Mouse (Mus musculus) frontal cortex, adult 2 months (tissue): ENCODE results near the gene Acot3. TPM values are rescaled to one million over a fixed set of nuclear protein-coding genes. Genes with fewer than 3 reads are reported as not detected.
A peak's percentile ranks its signal among the peaks of the same experiment; 100 is the strongest.
"Not testable (repeated sequence)": the region's sequence is repeated elsewhere in the genome, so short reads cannot be mapped to it uniquely, and the experiment has no call there.

Experiments used
- DNase-seq, 2 experiments: peaks; one replicate each; pipeline ENCODE4 v3.0.0; 2022; ENCODE audit warnings: low spot score in 1 of 2; ENCODE audit errors: extremely low spot score in 1 of 2
- polyA plus RNA-seq: library from polyadenylated mRNA; depleted of rRNA; stranded (reverse); fragments of >200 nt; gene quantifications from 2 replicates; pipeline ENCODE4 v1.2.3, GENCODE M21; 2012

The Acot3 gene
- polyA plus RNA-seq, 1 experiment: 1.7 TPM

DNA sequence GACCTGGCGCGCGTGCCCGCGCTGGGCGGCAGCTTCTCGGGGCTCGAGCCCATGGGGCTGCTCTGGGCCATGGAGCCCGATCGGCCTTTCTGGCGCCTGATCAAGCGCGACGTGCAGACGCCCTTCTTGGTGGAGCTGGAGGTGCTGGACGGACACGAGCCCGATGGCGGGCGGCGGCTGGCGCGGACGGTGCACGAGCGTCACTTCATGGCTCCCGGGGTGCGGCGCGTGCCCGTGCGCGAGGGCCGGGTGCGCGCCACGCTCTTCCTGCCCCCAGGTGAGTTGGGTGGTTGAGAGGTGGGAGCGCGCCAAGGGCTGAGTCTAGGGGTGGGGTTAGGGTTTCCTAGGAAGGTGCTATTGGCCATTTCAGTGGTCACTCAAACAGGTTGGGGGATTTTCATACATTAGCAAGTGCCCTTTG lies 13.2 kb upstream of the Acot3 start, which contains the start of gene Gm49366:
Gene Gm49366 (plus strand): TSS at position 245 of the 421 bp plus-strand sequence.
- DNase-seq: not testable (repeated sequence)

DNA sequence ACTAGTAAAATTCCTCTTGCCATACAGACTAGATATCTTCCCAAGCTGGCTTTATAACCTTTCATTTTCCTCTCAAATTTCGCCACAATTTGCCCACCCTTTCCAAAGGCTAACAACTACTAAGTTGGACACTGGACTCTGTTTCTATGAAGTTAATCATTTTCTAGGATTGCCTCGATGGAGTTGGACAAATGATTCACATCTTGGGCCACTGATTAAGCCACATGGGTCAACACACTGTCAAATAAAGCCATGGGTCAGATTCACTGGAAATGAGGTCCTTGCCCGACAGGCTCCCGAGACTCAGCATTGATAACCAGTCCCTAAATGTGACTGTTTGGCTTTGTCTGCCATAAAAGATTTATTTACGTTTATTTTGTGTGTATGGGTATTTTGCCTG lies 9.7 kb upstream of the Acot3 start:
- no peak for DNase-seq

GRCm38 (mm10) chr12:84044045-84044444 lies 7.9 kb upstream of the Acot3 start:
- no peak for DNase-seq

DNA sequence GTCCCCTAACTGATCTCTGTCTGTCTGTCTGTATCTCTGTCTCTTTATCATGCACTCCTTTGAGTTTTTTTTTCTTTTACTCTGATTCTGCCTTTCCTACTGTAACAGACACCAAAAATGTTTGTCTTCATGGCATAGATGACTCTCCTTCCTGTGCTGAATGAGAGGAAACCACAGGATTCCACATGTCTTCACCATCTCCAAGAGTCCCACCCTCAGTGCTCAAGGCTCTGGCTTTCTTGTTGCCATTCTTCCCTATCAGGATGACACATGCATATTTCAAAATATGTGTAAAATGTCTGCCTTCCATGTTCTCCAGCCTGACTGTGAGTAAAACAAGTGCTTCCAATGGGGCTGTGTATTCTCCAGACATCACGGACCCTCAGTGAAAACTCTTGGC lies 5.0 kb upstream of the Acot3 start:
- no peak for DNase-seq

DNA sequence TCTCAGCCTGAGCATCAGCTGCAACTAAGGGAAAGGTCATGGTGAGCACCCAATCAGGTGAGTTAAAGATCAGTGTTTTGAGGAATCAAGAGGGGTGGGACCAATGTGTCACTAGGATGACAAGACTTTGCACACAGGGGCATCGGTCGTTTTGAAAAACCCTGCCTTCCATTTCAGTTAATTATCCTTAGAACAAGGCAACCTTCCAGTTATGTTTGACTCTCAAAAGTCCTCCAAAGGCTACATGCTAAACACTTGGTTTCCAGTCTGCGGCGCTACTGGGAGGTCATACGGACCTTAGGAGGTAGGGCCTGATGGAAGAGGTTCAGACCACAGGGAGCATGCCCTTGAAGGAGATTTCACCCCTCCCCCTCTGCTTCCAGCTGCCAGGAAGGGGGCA lies 1.2 kb upstream of the Acot3 start:
- not testable (repeated sequence) for DNase-seq

DNA sequence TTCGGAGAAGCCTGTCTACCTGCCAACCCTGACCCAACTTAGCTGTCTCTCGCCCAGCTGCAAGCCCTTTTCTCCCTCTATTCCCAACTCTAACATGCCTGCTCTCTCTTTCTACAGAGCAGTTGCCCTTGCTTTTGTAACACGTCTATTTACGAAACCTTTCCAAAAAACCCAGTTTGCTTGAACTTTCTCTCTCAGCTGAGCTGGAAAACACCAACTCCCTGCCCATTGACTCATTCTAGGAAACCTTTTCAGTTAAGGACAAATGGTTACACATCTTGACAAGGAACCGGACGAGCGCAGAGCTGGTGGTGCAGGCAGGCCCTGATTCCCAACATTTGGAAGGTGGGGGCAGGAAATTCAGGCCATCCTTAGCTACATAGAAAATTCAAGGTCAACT lies 665 bp downstream of the Acot3 start:
- no peak for DNase-seq

DNA sequence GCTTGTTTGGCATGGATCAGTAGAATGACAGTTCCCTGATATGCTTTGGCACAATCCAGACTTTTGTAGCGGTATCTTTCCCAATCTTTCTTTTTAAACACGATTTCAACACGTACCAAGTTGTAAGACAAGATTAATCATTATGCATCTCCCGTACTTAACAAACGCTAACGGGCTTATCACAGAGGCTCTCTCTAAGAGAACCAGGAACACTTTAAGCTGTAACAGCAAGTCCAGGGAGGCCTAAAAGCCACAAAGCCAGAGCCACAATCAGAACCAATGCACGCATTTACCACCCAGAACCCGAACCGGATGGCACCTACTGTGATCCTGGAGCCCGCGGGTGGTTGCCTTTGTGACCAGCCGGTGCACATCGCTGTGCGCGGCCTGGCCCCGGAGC lies 1.2 kb downstream of the Acot3 start:
- no peak for DNase-seq

- no peak for DNase-seq
Measured at GRCm38 (mm10) chr12:84053679-84054391, 1.9 kb downstream of the Acot3 start.

GRCm38 (mm10) chr12:84060946-84061345 lies 9.0 kb downstream of the Acot3 start:
- peak in 1 of 2 experiments; percentile 50 for DNase-seq

GRCm38 (mm10) chr12:84062336-84062735 lies 10.4 kb downstream of the Acot3 start:
- no peak for DNase-seq

DNA sequence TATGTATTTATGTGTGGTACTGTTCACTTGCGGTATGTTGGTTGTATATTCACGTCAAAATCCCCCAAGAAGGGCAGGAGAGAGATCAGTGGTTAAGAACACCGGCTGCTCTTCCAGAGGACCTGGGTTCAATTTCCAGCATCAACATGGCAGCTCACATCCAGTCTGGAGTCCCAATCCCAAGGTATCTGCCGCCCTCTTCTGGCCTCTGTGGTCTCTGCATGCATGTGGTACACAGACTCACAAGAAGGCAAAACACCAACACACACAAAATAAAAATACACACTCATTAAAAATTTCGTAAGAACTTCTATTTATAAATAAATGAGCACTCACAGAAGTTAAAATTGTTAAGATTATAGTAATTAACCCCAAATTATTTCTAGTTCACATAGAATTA lies 11.3 kb downstream of the Acot3 start:
- peak in 1 of 2 experiments; percentile 8 for DNase-seq

DNA sequence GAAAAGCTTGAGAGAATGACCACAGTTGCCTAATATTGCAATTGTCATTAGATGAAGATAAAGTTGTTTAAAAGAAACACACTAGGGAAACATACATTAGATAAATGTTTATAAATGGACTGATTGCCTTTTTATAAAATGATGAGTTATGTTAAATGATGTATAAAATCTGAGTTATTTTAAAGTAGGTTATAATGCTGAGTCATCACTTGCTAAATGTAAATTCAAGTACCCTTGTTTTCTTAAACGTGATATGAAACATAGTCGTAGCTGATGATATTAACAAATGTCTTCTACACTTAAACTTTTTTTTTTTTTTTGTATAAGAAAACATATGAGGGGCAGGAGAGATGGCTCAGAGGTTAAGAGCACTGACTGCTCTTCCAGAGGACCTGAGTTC lies 11.9 kb downstream of the Acot3 start:
- DNase-seq: no peak

GRCm38 (mm10) chr12:84064621-84065020 lies 12.7 kb downstream of the Acot3 start:
- no peak for DNase-seq

DNA sequence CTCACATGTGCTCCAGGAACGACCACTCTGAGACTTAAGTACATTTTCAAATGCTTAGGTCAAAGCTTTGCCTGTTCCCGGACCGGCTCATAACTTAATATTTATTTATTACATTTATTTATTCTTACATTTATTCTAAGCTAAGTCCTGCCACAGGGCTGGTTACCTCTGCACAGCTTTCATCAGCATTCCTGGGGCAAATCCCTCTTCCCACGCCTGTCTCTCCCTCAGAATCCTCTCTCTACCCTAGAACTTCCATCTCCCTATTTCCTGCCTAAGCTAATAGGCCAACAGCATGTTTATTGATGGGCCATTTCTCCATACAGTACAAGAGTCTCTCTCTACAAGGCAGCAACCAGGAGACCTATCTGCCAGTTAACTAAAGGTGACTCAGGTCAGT lies 15.8 kb downstream of the Acot3 start:
- no peak for DNase-seq

DNA sequence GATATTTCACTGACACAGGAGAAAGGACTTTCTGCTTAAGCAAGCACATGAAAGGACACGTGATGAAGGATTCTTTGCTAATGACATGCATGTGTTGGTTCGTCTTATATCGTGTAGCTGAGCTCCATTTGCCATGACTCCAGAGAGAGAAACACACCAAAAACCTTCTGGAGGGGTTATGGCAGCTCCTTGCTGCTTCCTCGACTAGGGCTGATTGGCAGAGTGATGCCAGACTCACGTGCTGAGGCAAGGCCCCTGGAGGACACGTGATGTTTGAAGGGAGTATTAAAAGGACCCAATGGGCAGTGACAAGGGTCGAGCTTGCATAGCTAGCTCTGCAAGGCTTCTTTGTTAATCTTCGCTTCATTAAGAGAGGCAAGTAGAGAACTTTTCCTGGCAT lies 16.4 kb downstream of the Acot3 start:
- DNase-seq: no peak

- no peak for DNase-seq
Measured at GRCm38 (mm10) chr12:84068986-84069385, 17.0 kb downstream of the Acot3 start, which contains the start of gene Acot5. Gene Acot5 (plus strand): TSS chr12:84069325.

DNA sequence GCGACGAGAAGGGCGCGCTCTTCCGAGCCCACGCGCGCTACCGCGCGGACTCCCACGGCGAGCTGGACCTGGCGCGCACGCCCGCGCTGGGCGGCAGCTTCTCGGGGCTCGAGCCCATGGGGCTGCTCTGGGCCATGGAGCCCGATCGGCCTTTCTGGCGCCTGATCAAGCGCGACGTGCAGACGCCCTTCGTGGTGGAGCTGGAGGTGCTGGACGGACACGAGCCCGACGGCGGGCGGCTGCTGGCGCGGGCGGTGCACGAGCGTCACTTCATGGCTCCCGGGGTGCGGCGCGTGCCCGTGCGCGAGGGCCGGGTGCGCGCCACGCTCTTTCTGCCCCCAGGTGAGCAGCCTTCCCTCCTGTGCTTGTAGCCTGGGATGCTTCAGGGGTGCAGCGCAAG lies 17.6 kb downstream of the Acot3 start:
- DNase-seq: peak in 1 of 2 experiments; percentile 50

- DNase-seq: peak; percentile 50 to 72
Measured at GRCm38 (mm10) chr12:84071696-84072095, 19.8 kb downstream of the Acot3 start.

DNA sequence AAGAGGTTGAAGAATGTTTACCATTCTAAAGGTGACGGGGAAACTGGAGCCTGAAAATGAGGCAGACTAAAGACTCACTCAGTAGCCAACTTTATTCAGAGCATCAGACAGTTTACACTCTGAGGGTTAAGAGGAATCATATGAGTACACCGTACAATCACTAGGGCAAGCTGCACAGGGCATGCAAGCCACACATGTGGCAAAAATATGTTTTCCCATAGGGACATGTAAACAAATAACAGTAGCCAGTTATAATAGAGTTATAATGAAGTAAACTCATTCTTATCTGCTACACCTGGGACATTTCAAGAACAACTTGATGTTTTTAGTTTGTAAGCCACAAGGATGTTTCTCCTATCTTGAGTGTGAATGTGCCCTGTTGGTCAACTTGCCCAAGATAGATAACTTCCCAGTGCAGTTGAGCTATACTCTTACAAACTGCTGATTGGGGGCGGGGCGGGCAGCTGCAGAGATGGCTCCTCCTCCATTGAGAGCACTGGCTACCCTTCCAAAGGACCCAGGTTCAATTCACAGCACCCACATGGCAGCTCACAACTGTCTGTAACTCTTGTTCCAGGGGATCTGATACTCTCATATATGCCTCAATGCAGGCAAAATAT lies 25.5 kb downstream of the Acot3 start:
- DNase-seq: no peak

DNA sequence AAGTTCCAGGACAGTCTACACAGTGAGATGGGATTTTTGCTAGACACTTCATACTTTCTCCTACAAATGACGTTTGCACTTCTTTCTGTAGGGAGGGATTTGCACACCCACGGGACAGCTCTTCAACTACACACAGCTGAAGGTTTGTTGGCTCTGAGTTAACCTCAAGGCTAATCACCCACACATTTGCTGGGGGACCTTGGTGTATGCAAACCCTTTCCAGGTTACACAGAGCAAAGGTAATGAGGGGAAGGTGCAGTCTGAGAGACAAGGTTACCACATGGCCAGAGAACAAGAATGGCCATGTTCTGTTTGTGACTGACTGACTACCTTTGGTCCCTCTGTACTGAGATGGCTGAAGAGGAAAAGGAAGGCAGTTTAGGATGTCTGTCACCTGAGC lies 31.9 kb downstream of the Acot3 start:
- DNase-seq: no peak

GRCm38 (mm10) chr12:84084581-84084980 lies 32.6 kb downstream of the Acot3 start:
- no peak for DNase-seq

DNA sequence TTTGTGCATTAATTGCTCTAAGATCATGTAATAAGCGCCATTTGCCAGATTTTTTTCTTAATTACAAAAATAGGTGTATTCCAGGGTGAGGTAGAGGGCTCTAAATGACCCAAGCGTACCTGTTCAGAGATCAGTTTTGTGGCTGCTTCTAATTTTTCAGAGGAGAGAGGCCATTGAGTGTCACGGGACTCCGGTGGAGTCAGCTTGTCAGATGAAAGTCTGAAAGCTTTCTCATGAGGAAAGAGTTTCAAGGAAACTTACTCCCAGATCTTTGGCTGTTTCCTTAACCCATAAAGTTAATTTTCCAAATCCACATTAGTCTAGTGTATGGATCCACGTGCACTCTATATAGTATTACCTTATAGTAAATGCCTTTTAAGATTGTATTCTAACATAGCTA lies 42.7 kb downstream of the Acot3 start:
- not testable (repeated sequence) for DNase-seq
